Mouse (Mus musculus) lung, postnatal 0 days (tissue): Measurements from ENCODE around the gene Vmn1r23.

Source experiments
- CTCF ChIP-seq: IDR thresholded peaks from 2 replicates; pipeline ENCODE4 v1.5.1; 2016; ENCODE audit warnings: antibody characterized with exemption, mild to moderate bottlenecking
- EP300 ChIP-seq: IDR thresholded peaks from 2 replicates; pipeline ENCODE4 v1.6.1; 2016; ENCODE audit warnings: antibody characterized with exemption, mild to moderate bottlenecking, control low read depth

DNA sequence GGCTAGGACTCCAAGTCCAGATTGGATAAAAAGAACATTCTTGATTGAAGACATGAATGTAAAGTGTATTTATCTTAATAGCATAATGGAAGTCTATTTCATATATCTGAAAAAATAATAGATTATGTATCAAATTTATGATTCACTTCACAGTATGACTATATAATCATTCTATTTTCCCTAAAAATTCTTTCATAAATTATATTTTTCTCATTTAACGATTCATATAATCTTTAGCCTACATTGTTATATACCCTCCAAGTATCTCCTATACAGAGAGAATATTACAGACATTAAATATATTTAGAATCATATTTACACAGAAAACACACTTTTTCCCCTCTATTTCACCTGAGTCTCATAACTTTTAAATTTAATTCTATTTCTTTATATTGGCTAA, at the start of gene Vmn1r23:
- TF ChIP-seq CTCF, result no peak
- no peak for TF ChIP-seq EP300
